Mouse (Mus musculus) olfactory bulb, adult 2 months (tissue): Measurements from ENCODE around the gene F930015N05Rik.

ENCODE experiments used
- CTCF ChIP-seq: fragments of 200-500 bp; IDR thresholded peaks from 2 replicates; pipeline ENCODE4 v1.5.1; 2012; ENCODE audit warnings: low read depth, mild to moderate bottlenecking, low read length, moderate library complexity; ENCODE audit not compliant: insufficient read depth
- POLR2A ChIP-seq: fragments of 200-500 bp; IDR thresholded peaks from 2 replicates; pipeline ENCODE4 v1.6.1; 2012; ENCODE audit warnings: mild to moderate bottlenecking, low read depth, low read length, moderate library complexity; ENCODE audit not compliant: insufficient read depth

GRCm38 (mm10) chr11:64400534-64401093, 35.8 kb downstream of the F930015N05Rik start:
- no peak for TF ChIP-seq CTCF
- no peak for TF ChIP-seq POLR2A
